Comparison of ENCODE assay signal across 30 mouse cellular contexts in the genomic region with DNA sequence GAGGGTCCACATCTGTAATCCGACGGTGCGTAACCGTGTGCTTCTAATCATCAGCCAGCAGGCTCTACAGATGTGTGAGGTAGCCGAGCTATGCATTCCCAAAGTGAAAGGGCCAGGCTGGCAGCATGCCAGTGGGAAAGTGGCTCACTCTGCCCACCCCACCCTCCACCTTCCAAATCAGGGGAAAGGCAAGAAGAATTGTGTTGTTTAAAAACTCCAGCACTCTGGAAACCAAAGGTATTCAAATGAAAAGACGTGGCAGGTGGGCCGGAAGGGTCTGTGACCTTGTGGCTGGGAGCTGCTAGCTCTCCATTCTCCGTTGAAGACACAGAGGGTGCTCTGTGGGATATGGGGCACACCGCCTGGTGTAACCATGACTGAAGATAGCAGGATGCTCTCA.
DNase-seq lines count a peak whose midpoint lies in the region; ATAC-seq and TF ChIP-seq lines count a peak whose summit lies in the region.
"Had no signal": no experiment of that assay in that cellular context is flagged by ENCODE, and none has a peak within 500 bp of the region (broad histone marks: within the 10 kb centered on the region; RNA-seq: fewer than 3 reads in every experiment).

No protein-coding gene starts in this region.

- ATAC-seq in embryonic facial prominence, embryonic 11.5 days (replicated peaks; ENCODE audit: insufficient number of reproducible peaks, low FRiP score, low TSS enrichment, low read depth): no peak
- no peak for ATAC-seq in hindbrain, embryonic 14.5 days (ENCODE audit: low FRiP score)
- no peak for ATAC-seq in midbrain, embryonic 14.5 days (ENCODE audit: low FRiP score, low TSS enrichment)
- ATAC-seq in midbrain, postnatal 0 days (ENCODE audit: low FRiP score): no peak
- ATAC-seq: forebrain, embryonic 14.5 days; intestine, embryonic 16.5 days; liver, embryonic 12.5 days; liver, postnatal 0 days; lung, postnatal 0 days had no signal

- H3K9ac ChIP-seq in embryonic facial prominence, embryonic 11.5 days (replicated peaks; ENCODE audit: low read length): no peak overlapping the region
- no peak overlapping the region for H3K9ac ChIP-seq in hindbrain, embryonic 14.5 days
- H3K9ac ChIP-seq in midbrain, embryonic 14.5 days (replicated peaks; ENCODE audit: low read length): no peak overlapping the region
- no peak overlapping the region for H3K9ac ChIP-seq in midbrain, postnatal 0 days (replicated peaks; ENCODE audit: low read length, poor library complexity, severe bottlenecking)
- H3K9ac ChIP-seq: embryonic facial prominence, embryonic 13.5 days; heart, embryonic 12.5 days; liver, embryonic 12.5 days; liver, postnatal 0 days; midbrain, embryonic 13.5 days; neural tube, embryonic 15.5 days had no signal

- H3K27me3 ChIP-seq in embryonic facial prominence, embryonic 11.5 days (ENCODE audit: control insufficient read depth, insufficient read depth, low read length): no peaks in the 10 kb centered on the region
- H3K27me3 ChIP-seq in embryonic facial prominence, embryonic 10.5 days (replicated peaks; ENCODE audit: low read depth, poor library complexity, severe bottlenecking): no peaks in the 10 kb centered on the region
- H3K27me3 ChIP-seq in hindbrain, embryonic 10.5 days (ENCODE audit: insufficient read depth, poor library complexity, severe bottlenecking): peaks cover 5% of the 10 kb centered on the region; the same call in 1 of the 2 replicates
- no peaks in the 10 kb centered on the region for H3K27me3 ChIP-seq in hindbrain, embryonic 14.5 days (ENCODE audit: control insufficient read depth, insufficient read depth, low read length)
- H3K27me3 ChIP-seq in midbrain, embryonic 14.5 days (ENCODE audit: control insufficient read depth, insufficient read depth, low read length): no peaks in the 10 kb centered on the region
- H3K27me3 ChIP-seq in midbrain, postnatal 0 days (ENCODE audit: insufficient read depth, low read length): no peaks in the 10 kb centered on the region
- H3K27me3 ChIP-seq: CH12.LX; embryonic facial prominence, embryonic 13.5 days; midbrain, embryonic 13.5 days; neural tube, embryonic 15.5 days had no signal

- 61% methylated on average over 9 of the region's 9 CpGs for WGBS in embryonic facial prominence, embryonic 11.5 days
- 78% methylated on average over 9 of the region's 9 CpGs for WGBS in embryonic facial prominence, embryonic 10.5 days
- WGBS in hindbrain, embryonic 10.5 days: 67% methylated on average over 9 of the region's 9 CpGs
- WGBS in hindbrain, embryonic 14.5 days: 55% methylated on average over 9 of the region's 9 CpGs
- 62% methylated on average over 9 of the region's 9 CpGs for WGBS in midbrain, embryonic 14.5 days
- WGBS in midbrain, postnatal 0 days: 58% methylated on average over 9 of the region's 9 CpGs

- DNase-seq in embryonic facial prominence, embryonic 11.5 days (ENCODE audit: low spot score): peak; percentile 32
- DNase-seq in embryonic facial prominence, embryonic 10.5 days (ENCODE audit: low spot score): no peak
- no peak for DNase-seq in hindbrain, embryonic 10.5 days (ENCODE audit: low spot score)
- no peak for DNase-seq in hindbrain, embryonic 14.5 days (ENCODE audit: low spot score)
- DNase-seq in midbrain, embryonic 14.5 days: peak; percentile 39
- DNase-seq in midbrain, postnatal 0 days (ENCODE audit: low spot score): no peak
- no peak for DNase-seq in liver
- DNase-seq: adrenal gland, adult 8-10 months; cerebellum, adult 8-10 months; cerebellum, postnatal 36 days; gastrocnemius, adult 2 months; gastrocnemius, postnatal 36 days; heart, adult 2 months; heart, postnatal 10 days; kidney, adult 8-10 months; kidney, postnatal 14 days; layer of hippocampus, adult 9-11 months; liver, postnatal 0 days; right cerebral cortex, postnatal 25 days; thymus, postnatal 14 days had no signal

- H3K27ac ChIP-seq in embryonic facial prominence, embryonic 11.5 days (replicated peaks; ENCODE audit: low read depth, low read length): no peak overlapping the region
- H3K27ac ChIP-seq in embryonic facial prominence, embryonic 10.5 days (replicated peaks): no peak overlapping the region
- H3K27ac ChIP-seq in hindbrain, embryonic 10.5 days: peak overlapping the region; percentile 62; the same call in 1 of the 2 replicates
- no peak overlapping the region for H3K27ac ChIP-seq in hindbrain, embryonic 14.5 days
- 0 out of 2 replicates have a peak overlapping the region, but pooled peaks have one; percentile 1 for H3K27ac ChIP-seq in midbrain, embryonic 14.5 days (replicated peaks; ENCODE audit: low read depth, low read length)
- no peak overlapping the region for H3K27ac ChIP-seq in midbrain, postnatal 0 days (ENCODE audit: low read depth, low read length)
- H3K27ac ChIP-seq: embryonic facial prominence, embryonic 13.5 days; gastrocnemius, adult 2 months; heart, adult 2 months; liver, embryonic 12.5 days; macrophage; midbrain, embryonic 13.5 days; neural tube, embryonic 15.5 days had no signal

- H3K4me2 ChIP-seq in embryonic facial prominence, embryonic 11.5 days (ENCODE audit: low read depth, low read length): no peak overlapping the region
- H3K4me2 ChIP-seq in hindbrain, embryonic 14.5 days (replicated peaks): no peak overlapping the region
- no peak overlapping the region for H3K4me2 ChIP-seq in midbrain, embryonic 14.5 days (ENCODE audit: low read length)
- no peak overlapping the region for H3K4me2 ChIP-seq in midbrain, postnatal 0 days (ENCODE audit: low read depth, low read length, poor library complexity, severe bottlenecking)
- H3K4me2 ChIP-seq: embryonic facial prominence, embryonic 13.5 days; heart, embryonic 12.5 days; liver, embryonic 12.5 days; midbrain, embryonic 13.5 days; neural tube, embryonic 15.5 days had no signal

- no peak for TF ChIP-seq CTCF in midbrain, postnatal 0 days (IDR thresholded peaks at IDR 0.05)

- no peaks in the 10 kb centered on the region for H3K36me3 ChIP-seq in embryonic facial prominence, embryonic 11.5 days (replicated peaks; ENCODE audit: control insufficient read depth, insufficient read depth, low read depth, low read length)
- no peaks in the 10 kb centered on the region for H3K36me3 ChIP-seq in embryonic facial prominence, embryonic 10.5 days (replicated peaks)
- H3K36me3 ChIP-seq in hindbrain, embryonic 10.5 days: no peaks in the 10 kb centered on the region
- H3K36me3 ChIP-seq in hindbrain, embryonic 14.5 days (replicated peaks; ENCODE audit: control insufficient read depth, insufficient read depth): no peaks in the 10 kb centered on the region
- H3K36me3 ChIP-seq in midbrain, embryonic 14.5 days (ENCODE audit: control insufficient read depth, insufficient read depth, low read length): no peaks in the 10 kb centered on the region
- H3K36me3 ChIP-seq in midbrain, postnatal 0 days (ENCODE audit: insufficient read depth, low read length): no peaks in the 10 kb centered on the region
- H3K36me3 ChIP-seq: embryonic facial prominence, embryonic 13.5 days; heart, embryonic 12.5 days; liver, embryonic 12.5 days; midbrain, embryonic 13.5 days; neural tube, embryonic 15.5 days had no signal

- no peak overlapping the region for H3K4me3 ChIP-seq in embryonic facial prominence, embryonic 11.5 days (ENCODE audit: low read depth, low read length)
- H3K4me3 ChIP-seq in embryonic facial prominence, embryonic 10.5 days: no peak overlapping the region
- no peak overlapping the region for H3K4me3 ChIP-seq in hindbrain, embryonic 10.5 days
- H3K4me3 ChIP-seq in hindbrain, embryonic 14.5 days (replicated peaks; ENCODE audit: low read length): no peak overlapping the region
- H3K4me3 ChIP-seq in midbrain, embryonic 14.5 days (replicated peaks; ENCODE audit: low read depth, low read length): no peak overlapping the region
- no peak overlapping the region for H3K4me3 ChIP-seq in midbrain, postnatal 0 days (ENCODE audit: low read depth, low read length)
- H3K4me3 ChIP-seq: embryonic facial prominence, embryonic 13.5 days; gastrocnemius, adult 2 months; heart, adult 2 months; heart, embryonic 12.5 days; liver, embryonic 12.5 days; midbrain, embryonic 13.5 days; neural tube, embryonic 15.5 days had no signal

- peaks cover 2% of the 10 kb centered on the region; the same call in 1 of the 2 replicates for H3K4me1 ChIP-seq in embryonic facial prominence, embryonic 11.5 days (ENCODE audit: control insufficient read depth, insufficient read depth, low read length)
- peaks cover 19% of the 10 kb centered on the region for H3K4me1 ChIP-seq in embryonic facial prominence, embryonic 10.5 days
- H3K4me1 ChIP-seq in hindbrain, embryonic 10.5 days (replicated peaks): peaks cover 31% of the 10 kb centered on the region
- H3K4me1 ChIP-seq in hindbrain, embryonic 14.5 days (replicated peaks; ENCODE audit: control insufficient read depth, insufficient read depth, low read length): 0 out of 2 replicates have a peak, but pooled peaks cover 8% of the 10 kb centered on the region
- H3K4me1 ChIP-seq in midbrain, embryonic 14.5 days (ENCODE audit: control insufficient read depth, insufficient read depth, low read length): peaks cover 16% of the 10 kb centered on the region
- H3K4me1 ChIP-seq in midbrain, postnatal 0 days (ENCODE audit: insufficient read depth, low read length): no peaks in the 10 kb centered on the region
- H3K4me1 ChIP-seq: liver, embryonic 12.5 days; neural tube, embryonic 15.5 days had no signal

- no peaks in the 10 kb centered on the region for H3K9me3 ChIP-seq in embryonic facial prominence, embryonic 11.5 days (replicated peaks; ENCODE audit: control insufficient read depth, low read length)
- H3K9me3 ChIP-seq in embryonic facial prominence, embryonic 10.5 days: no peaks in the 10 kb centered on the region
- no peaks in the 10 kb centered on the region for H3K9me3 ChIP-seq in hindbrain, embryonic 10.5 days
- H3K9me3 ChIP-seq in hindbrain, embryonic 14.5 days (ENCODE audit: control insufficient read depth, low read length): no peaks in the 10 kb centered on the region
- no peaks in the 10 kb centered on the region for H3K9me3 ChIP-seq in midbrain, embryonic 14.5 days (ENCODE audit: control insufficient read depth, low read length)
- no peaks in the 10 kb centered on the region for H3K9me3 ChIP-seq in midbrain, postnatal 0 days (ENCODE audit: low read length)
- H3K9me3 ChIP-seq: embryonic facial prominence, embryonic 13.5 days; heart, embryonic 12.5 days; liver, embryonic 12.5 days; midbrain, embryonic 13.5 days; neural tube, embryonic 15.5 days had no signal

Comparison
In these comparisons a context has a peak if more than half of its experiments do, and no peak if none do; other contexts are left out.
1. DNase-seq: peak in embryonic facial prominence, embryonic 11.5 days (single experiment) and midbrain, embryonic 14.5 days (single experiment); none in embryonic facial prominence, embryonic 10.5 days (single experiment), hindbrain, embryonic 10.5 days (single experiment), hindbrain, embryonic 14.5 days (single experiment), midbrain, postnatal 0 days (single experiment) and liver (single experiment).
2. H3K27ac ChIP-seq: peak in hindbrain, embryonic 10.5 days (single experiment) and midbrain, embryonic 14.5 days (single experiment); none in embryonic facial prominence, embryonic 11.5 days (single experiment), embryonic facial prominence, embryonic 10.5 days (single experiment), hindbrain, embryonic 14.5 days (single experiment) and midbrain, postnatal 0 days (single experiment).